Mouse (Mus musculus) adrenal gland, postnatal 4 days (tissue): ENCODE measurements around the gene Rasl11a. TPM values are rescaled to one million over a fixed set of nuclear protein-coding genes. Genes with fewer than 3 reads are reported as not detected.
"Not testable (repeated sequence)": the region's sequence is repeated elsewhere in the genome, so short reads cannot be mapped to it uniquely, and the experiment has no call there.

Source experiments
- DNase-seq, 2 experiments: peaks; one replicate each; pipeline ENCODE4 v3.0.0; 2021 to 2022; ENCODE audit warnings: low spot score in 2 of 2, mixed read lengths in 2 of 2
- total RNA-seq, 2 experiments: library from RNA; stranded (reverse); gene quantifications; 2 replicates each; pipeline ENCODE4 v1.2.3; 2021

Rasl11a gene
- total RNA-seq, 2 experiments from 2014 or later, result 8.5 to 18.1 TPM

- DNase-seq, result no peak
These were observed 48.0 kb downstream of the Rasl11a start for GRCm38 (mm10) chr5:146892904-146893303.

GRCm38 (mm10) chr5:146893478-146894182 lies 48.8 kb downstream of the Rasl11a start:
- DNase-seq, result no peak

- not testable (repeated sequence) for DNase-seq
These were observed 50.8 kb downstream of the Rasl11a start for GRCm38 (mm10) chr5:146895667-146896066.

- DNase-seq, result no peak
These were observed 52.1 kb downstream of the Rasl11a start for GRCm38 (mm10) chr5:146896973-146897372.

Other genes with a start within 250 kb of the Rasl11a start
- gene Usp12, start 50.1 kb upstream of the Rasl11a start, total RNA-seq, result 10 to 100 TPM; 35.8 to 36.3 TPM
- gene Rpl21, start 12.2 kb upstream of the Rasl11a start, total RNA-seq, result 100 to 1,000 TPM; 378 to 411 TPM
- gene Gtf3a, start 103.6 kb downstream of the Rasl11a start, total RNA-seq, result 10 to 100 TPM; 40.7 to 45.2 TPM
- gene Mtif3, start 118.7 kb downstream of the Rasl11a start, total RNA-seq, result 10 to 100 TPM; 26.2 to 27.9 TPM
- 10 to 100 TPM; 19.1 to 19.8 TPM for gene Lnx2, start 231.5 kb downstream of the Rasl11a start, total RNA-seq
- 100 to 1,000 TPM; 131 to 133 TPM for gene Polr1d, start 232.0 kb downstream of the Rasl11a start, total RNA-seq